Mouse (Mus musculus): ENCODE measurements around the gene Gsx2.

DNA sequence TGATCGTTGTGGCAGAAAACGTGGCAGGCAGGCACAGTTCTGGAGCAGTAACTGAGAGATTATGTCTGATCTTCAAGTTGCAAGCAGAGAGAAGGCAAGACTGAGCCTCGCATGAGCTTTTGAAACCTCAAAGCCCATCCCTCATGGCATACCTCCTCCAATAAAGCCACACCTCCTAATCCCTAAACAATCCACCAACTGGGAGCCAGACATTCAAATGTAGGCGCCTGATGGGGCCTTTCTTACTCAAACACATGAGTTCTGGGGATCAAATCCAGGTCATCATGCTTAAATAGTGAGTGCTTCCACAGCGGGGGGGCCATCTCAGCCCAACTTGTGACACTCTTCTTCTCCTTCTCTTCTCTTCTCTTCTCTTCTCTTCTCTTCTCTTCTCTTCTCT is 36.4 kb downstream of the Gsx2 start:
- TF ChIP-seq CTCF (conservative IDR thresholded peaks at IDR 0.05; ENCODE audit: insufficient read depth, insufficient read length, low read depth, low read length) (no peak), POLR2A (IDR thresholded peaks at IDR 0.05; ENCODE audit: low read depth, low read length) (no peak)

Measured in kidney, adult 2 months (tissue).